Mouse (Mus musculus) forebrain, embryonic 11.5 days (tissue): ENCODE measurements around the gene Hmx3. TPM values are rescaled to one million over a fixed set of nuclear protein-coding genes. Genes with fewer than 3 reads are reported as not detected.
A peak's percentile ranks its signal among the peaks of the same experiment; 100 is the strongest.

Experiments
- ATAC-seq: fragments of 200-750 bp; cut with Nextera tagmentation; replicated peaks from 2 replicates; pipeline ENCODE4 v1.8.0; 2017; ENCODE audit warnings: moderate TSS enrichment; ENCODE audit not compliant: low FRiP score
- DNase-seq: peaks from one replicate; pipeline ENCODE4 v3.0.0-alpha.2; 2017; ENCODE audit warnings: low spot score
- H3K27ac ChIP-seq: fragments of 300-500 bp; sonication (generic); 2 replicates; pipeline ENCODE4 v1.5.1; 2014; ENCODE audit warnings: low read depth, low read length
- H3K27me3 ChIP-seq: fragments of 300-500 bp; sonication (generic); 2 replicates; pipeline ENCODE4 v1.6.1; 2014; ENCODE audit warnings: mild to moderate bottlenecking, low read length, mixed read lengths; ENCODE audit not compliant: control insufficient read depth, insufficient read depth
- H3K36me3 ChIP-seq: fragments of 300-500 bp; sonication (generic); 2 replicates; pipeline ENCODE4 v1.6.1; 2014; ENCODE audit warnings: mild to moderate bottlenecking, low read length, moderate library complexity, mixed read lengths; ENCODE audit not compliant: control insufficient read depth, insufficient read depth
- H3K4me1 ChIP-seq: fragments of 300-500 bp; sonication (generic); replicated peaks from 2 replicates; pipeline ENCODE4 v1.6.1; 2014; ENCODE audit warnings: low read length, mixed read lengths; ENCODE audit not compliant: control insufficient read depth, insufficient read depth
- H3K4me2 ChIP-seq: fragments of 300-500 bp; sonication (generic); 2 replicates; pipeline ENCODE4 v1.6.1; 2014; ENCODE audit warnings: low read depth, mild to moderate bottlenecking, low read length, moderate library complexity, mixed read lengths; ENCODE audit not compliant: severe bottlenecking
- H3K4me3 ChIP-seq: fragments of 300-500 bp; sonication (generic); 2 replicates; pipeline ENCODE4 v1.5.1; 2014; ENCODE audit warnings: low read depth, low read length
- H3K9ac ChIP-seq: fragments of 300-500 bp; sonication (generic); 2 replicates; pipeline ENCODE4 v1.6.1; 2014; ENCODE audit warnings: low read length
- H3K9me3 ChIP-seq: fragments of 300-500 bp; sonication (generic); 2 replicates; pipeline ENCODE4 v1.6.1; 2016; ENCODE audit warnings: low read length, mixed read lengths; ENCODE audit not compliant: control insufficient read depth
- WGBS: fragments of 180-500 bp; shearing (Covaris S2); extraction: QIAGEN DNeasy Blood & Tissue Kit; methylation state at CpG from one replicate; pipeline ENCODE4 v1.1.7; 2014; 5-methylcytosine and 5-hydroxymethylcytosine counted together
- polyA plus RNA-seq: library from polyadenylated mRNA; unstranded; fragments of >200 nt; fragmentation: Nextera tagmentation; extraction: Ambion mirVana; gene quantifications from 2 replicates; pipeline ENCODE4 v1.2.1, GENCODE M21; 2014

Hmx3 gene
- polyA plus RNA-seq: 0.29 and 0.31 TPM in 2 replicates

DNA sequence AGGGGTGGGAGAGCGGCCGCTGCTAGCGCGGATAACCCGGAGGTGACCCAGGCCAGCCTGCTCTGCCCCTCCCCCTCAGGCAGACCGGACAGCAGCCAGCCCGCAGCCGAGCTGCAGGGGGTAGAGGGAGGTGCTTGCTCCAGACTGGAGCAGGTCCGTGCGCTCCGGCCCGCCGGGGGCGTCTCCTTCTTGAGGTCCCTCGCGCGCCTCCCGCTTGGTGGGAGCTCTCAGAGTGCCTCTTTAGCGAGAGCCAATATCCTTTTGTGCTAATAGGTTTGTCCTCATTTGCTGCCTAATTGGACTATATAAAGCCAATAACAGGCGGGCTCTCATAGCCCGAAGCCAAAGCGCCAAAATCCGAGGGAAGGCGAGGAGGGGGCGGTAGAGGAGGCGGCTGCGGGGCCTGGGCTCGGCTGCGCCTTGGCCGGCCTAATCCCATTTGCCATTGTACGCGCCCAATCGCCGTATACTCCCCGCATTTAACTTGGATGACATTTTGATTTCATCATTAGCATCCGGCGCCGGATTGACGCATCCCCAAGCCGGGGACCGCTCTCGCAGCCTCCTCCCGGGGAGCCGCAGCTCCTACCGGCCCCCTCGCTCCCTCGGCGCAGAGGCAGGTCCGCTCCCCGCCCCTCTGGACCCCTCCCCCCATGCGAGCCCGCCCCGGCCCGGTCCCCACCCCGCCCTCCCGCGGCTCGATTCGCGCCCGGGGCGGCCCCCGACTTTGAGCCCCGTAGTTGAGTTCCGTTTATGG, at the start of gene Hmx3:
Gene Hmx3 (plus strand): TSS at position 753 of the 757 bp plus-strand sequence.
- peaks cover 22% of the 10 kb centered on the region for H3K4me1 ChIP-seq
- H3K4me2 ChIP-seq: peak within 1 kb of the TSS; percentile 79
- peak within 1 kb of the TSS; percentile 34 for H3K4me3 ChIP-seq
- H3K9ac ChIP-seq: peak within 1 kb of the TSS; percentile 21; the same call in 1 of the 2 replicates
- H3K27ac ChIP-seq: no peak within 1 kb of the TSS
- DNase-seq (peak; percentile 85), ATAC-seq (peak; percentile 88)
- no peaks in the 10 kb centered on the region for H3K36me3 ChIP-seq
- peaks cover 94% of the 10 kb centered on the region for H3K27me3 ChIP-seq
- under 1% methylated on average over 59 of the region's 65 CpGs for WGBS
- H3K9me3 ChIP-seq: no peaks in the 10 kb centered on the region

DNA sequence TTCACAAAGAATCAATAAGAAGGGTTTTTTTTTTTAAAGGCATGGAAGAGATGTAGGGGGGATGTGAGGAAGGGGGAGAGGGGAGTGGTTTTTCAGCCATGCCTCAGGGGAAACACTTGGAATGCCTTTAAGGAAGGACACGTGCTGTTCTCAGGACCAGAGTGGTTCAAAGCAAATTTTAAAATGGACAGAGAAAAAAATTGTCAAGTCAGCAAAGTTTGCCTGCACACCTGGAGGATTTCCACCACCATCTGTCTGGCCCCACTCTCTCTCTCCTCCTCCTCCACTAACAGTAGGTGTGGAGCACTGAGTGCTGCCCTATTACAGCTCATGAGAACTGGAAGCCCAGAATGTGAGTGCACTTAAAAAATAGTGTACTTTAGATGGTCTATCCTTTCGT, 38.9 kb upstream of the Hmx3 start:
- H3K9ac ChIP-seq: no peak overlapping the region
- H3K9me3 ChIP-seq: no peaks in the 10 kb centered on the region
- H3K27ac ChIP-seq: no peak overlapping the region

DNA sequence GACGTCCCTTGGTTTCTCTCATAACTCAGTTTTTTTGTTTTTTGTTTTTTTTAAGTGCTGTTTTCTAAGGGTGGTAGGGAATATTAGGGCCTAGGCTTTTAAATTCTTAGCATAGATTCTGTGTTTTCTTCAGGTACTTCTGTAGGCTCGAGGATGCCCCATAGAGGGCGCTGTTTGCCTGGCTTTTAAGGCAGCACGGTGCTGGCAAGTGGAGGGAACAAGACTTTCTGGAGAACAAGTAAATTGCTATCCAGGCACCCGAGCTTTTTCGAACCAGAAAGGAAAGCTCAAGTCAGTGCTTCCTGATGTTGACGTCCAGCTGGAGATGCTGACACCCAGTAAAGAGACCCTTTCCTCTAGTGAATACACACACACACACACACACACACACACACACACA, 2.7 kb upstream of the Hmx3 start:
- no peak overlapping the region for H3K9ac ChIP-seq
- no peaks in the 10 kb centered on the region for H3K9me3 ChIP-seq
- peak; percentile 93 for DNase-seq
- H3K27me3 ChIP-seq: peaks cover 79% of the 10 kb centered on the region
- H3K27ac ChIP-seq: no peak overlapping the region
- H3K4me1 ChIP-seq: peaks cover 22% of the 10 kb centered on the region
- no peaks in the 10 kb centered on the region for H3K36me3 ChIP-seq
- H3K4me3 ChIP-seq: no peak overlapping the region
- H3K4me2 ChIP-seq: no peak overlapping the region
- under 1% methylated on average over 7 of the region's 7 CpGs for WGBS
- ATAC-seq: no peak

More for the DNA sequence above, 38.9 kb upstream of the Hmx3 start:
- Histone ChIP-seq H3K4me3 (no peak overlapping the region), H3K4me1 (no peaks in the 10 kb centered on the region), H3K27me3 (no peaks in the 10 kb centered on the region), H3K4me2 (no peak overlapping the region), H3K36me3 (no peaks in the 10 kb centered on the region)
- ATAC-seq (no peak), DNase-seq (no peak)
- 79% methylated on average over 2 of the region's 2 CpGs for WGBS

DNA sequence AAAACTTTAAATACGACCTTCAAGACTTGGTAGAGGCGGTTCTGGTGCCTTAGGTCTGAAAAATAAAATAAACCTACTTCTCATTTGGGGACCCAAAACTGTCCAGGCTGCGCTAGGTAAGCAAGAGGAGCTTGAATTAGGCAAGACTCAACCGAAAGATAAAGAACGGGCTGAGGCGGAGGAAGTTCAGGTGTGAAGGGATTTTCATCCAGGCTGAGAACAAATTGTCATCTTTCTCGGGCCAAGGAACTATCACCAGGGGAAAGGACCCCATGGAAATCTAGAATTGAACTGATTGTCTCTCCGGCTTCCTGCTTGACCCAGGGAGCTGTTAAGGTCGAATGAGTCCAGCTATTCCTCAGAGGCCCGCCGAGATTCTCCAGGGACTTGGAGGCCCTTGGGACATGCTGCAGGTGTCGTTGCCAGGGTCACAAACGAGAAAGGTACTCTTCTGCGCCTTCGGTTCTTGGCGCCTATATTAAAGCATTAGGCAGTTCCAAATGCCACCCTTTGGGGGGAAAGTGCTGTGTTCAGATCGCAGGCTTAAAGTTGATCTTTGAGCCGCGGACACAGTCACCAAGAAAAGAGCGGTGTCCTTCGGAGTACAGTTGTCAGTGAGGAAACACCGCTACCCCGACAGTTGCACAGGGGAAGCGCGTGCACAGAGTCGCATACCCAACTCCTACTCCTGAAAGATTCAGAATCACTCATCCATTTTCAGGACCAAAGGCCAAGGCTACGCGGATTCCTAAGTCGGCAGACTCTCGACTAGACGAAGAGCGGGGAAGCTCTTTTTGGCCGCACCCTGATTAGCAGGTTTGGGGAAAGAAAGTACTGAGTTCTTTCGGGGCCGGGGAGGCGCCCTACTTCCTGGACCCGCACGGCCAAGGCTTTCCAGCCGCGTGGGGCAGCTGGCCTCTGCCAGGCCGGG, 1.2 kb upstream of the Hmx3 start:
- Histone ChIP-seq H3K4me3 (peak overlapping the region; percentile 34), H3K27me3 (peaks cover 90% of the 10 kb centered on the region), H3K36me3 (no peaks in the 10 kb centered on the region), H3K9ac (0 out of 2 replicates have a peak overlapping the region, but pooled peaks have one; percentile 21), H3K4me2 (peak overlapping the region; percentile 79), H3K27ac (no peak overlapping the region), H3K9me3 (no peaks in the 10 kb centered on the region), H3K4me1 (peaks cover 22% of the 10 kb centered on the region)
- DNase-seq (peak; percentile 53), ATAC-seq (no peak)
- WGBS: 1% methylated on average over 41 of the region's 41 CpGs

DNA sequence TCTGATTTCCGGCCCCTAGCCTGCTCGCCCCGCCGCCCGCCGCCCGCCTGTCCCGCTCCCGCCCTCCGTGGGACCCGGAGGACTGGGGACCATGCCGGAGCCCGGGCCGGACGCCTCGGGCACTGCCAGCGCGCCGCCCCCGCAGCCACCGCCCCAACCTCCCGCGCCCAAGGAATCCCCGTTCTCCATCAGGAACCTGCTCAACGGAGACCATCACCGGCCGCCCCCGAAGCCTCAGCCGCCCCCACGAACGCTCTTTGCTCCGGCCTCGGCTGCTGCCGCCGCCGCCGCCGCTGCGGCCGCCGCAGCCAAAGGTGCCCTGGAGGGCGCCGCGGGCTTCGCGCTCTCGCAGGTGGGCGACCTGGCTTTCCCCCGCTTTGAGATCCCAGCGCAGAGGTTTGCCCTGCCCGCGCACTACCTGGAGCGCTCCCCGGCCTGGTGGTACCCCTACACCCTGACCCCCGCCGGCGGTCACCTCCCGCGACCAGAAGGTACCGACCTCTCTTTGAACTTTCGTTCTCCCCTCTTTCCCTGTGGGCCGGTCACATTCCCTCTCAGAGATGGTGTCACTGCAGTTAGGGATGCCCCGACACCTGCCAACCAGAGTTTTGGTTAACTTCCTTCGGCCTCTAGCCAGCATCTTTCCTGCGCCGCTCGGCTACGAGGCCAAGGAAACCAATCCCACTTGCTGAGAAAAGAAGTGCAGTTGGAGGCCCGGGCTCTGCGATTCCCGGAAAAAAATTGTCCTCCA, 380 bp downstream of the Hmx3 start:
- peak overlapping the region; percentile 34 for H3K4me3 ChIP-seq
- WGBS: 1% methylated on average over 69 of the region's 71 CpGs

DNA sequence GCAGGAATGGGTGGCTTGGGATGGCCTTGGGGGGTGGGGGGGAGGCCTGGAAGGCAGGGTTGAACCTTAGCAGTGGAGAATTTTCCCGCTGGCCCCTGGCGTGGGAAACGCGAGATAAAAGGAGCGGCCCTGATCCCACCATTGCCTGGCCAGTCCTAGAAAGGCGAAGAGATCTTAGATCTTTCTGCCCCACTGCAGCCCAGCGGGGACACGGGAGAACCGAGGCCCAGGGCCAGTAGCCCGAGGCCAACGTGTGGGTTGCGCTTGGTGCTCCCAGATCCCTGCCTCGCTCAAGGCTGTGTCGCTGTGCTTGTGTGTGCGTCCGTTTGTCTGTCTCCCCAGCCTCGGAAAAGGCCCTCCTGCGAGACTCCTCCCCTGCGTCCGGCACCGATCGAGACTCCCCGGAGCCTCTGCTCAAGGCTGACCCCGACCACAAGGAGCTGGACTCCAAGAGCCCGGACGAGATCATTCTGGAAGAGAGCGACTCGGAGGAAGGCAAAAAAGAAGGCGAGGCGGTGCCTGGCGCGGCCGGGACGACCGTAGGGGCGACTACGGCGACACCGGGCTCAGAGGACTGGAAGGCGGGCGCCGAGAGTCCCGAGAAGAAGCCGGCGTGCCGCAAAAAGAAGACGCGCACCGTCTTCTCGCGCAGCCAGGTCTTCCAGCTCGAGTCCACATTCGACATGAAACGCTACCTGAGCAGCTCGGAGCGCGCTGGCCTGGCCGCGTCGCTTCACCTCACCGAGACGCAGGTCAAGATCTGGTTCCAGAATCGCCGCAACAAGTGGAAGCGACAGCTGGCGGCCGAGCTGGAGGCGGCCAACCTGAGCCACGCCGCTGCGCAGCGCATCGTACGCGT, 1.2 kb downstream of the Hmx3 start:
- H3K27me3 ChIP-seq: peaks cover 96% of the 10 kb centered on the region
- WGBS: under 1% methylated on average over 75 of the region's 75 CpGs
- H3K4me3 ChIP-seq: peak overlapping the region; percentile 34
- no peak for ATAC-seq
- no peak overlapping the region for H3K27ac ChIP-seq
- peak overlapping the region; percentile 32; the same call in 1 of the 2 replicates for H3K4me2 ChIP-seq
- peaks cover 22% of the 10 kb centered on the region for H3K4me1 ChIP-seq
- H3K36me3 ChIP-seq: no peaks in the 10 kb centered on the region
- no peaks in the 10 kb centered on the region for H3K9me3 ChIP-seq
- no peak overlapping the region for H3K9ac ChIP-seq
- peak; percentile 71 for DNase-seq

More for the DNA sequence above, 380 bp downstream of the Hmx3 start:
- H3K9me3 ChIP-seq: no peaks in the 10 kb centered on the region
- H3K4me1 ChIP-seq: peaks cover 22% of the 10 kb centered on the region
- peak overlapping the region; percentile 79 for H3K4me2 ChIP-seq
- no peaks in the 10 kb centered on the region for H3K36me3 ChIP-seq
- H3K27ac ChIP-seq: no peak overlapping the region
- no peak for DNase-seq
- H3K27me3 ChIP-seq: peaks cover 96% of the 10 kb centered on the region
- H3K9ac ChIP-seq: peak overlapping the region; percentile 14; the same call in 1 of the 2 replicates
- peak; percentile 40; the same call in 1 of the 2 replicates for ATAC-seq

DNA sequence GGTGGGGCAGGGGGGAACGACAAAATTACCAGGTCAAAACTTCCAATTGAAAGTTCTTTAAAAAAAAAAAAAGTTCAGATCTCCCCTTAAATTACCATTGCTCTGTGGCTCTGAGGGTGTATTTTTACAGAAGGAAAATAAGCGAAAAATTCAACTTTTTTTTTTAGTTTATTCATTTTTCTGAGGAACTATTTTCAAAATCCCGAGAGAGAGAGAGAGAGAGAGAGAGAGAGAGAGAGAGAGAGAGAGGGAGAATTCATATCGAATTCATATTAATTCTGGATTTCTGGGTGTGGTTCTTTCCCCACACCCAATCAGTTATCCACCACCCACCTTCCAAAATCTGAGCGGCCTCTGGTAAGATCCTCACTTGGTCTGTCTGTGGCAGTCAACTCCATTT, 2.2 kb downstream of the Hmx3 start:
- Histone ChIP-seq H3K4me1 (peaks cover 22% of the 10 kb centered on the region), H3K4me2 (no peak overlapping the region), H3K27me3 (peaks cover 94% of the 10 kb centered on the region), H3K9me3 (no peaks in the 10 kb centered on the region), H3K9ac (no peak overlapping the region), H3K27ac (no peak overlapping the region), H3K36me3 (no peaks in the 10 kb centered on the region), H3K4me3 (no peak overlapping the region)
- ATAC-seq (no peak), DNase-seq (no peak)
- WGBS: 3% methylated on average over 5 of the region's 5 CpGs
